Mouse (Mus musculus) neural tube, embryonic 12.5 days (tissue): ENCODE data around the gene Gm10638. TPM values are rescaled to one million over a fixed set of nuclear protein-coding genes. Genes with fewer than 3 reads are reported as not detected.

ENCODE experiments used
- ATAC-seq: fragments of 200-750 bp; cut with Nextera tagmentation; 2 replicates; pipeline ENCODE4 v1.8.0; 2017; ENCODE audit warnings: low read depth, mild to moderate bottlenecking, moderate TSS enrichment, moderate library complexity; ENCODE audit not compliant: low FRiP score
- H3K27ac ChIP-seq: fragments of 300-500 bp; sonication (generic); 2 replicates; pipeline ENCODE4 v1.5.1; 2016
- H3K27me3 ChIP-seq: fragments of 300-500 bp; sonication (generic); replicated peaks from 2 replicates; pipeline ENCODE4 v1.6.1; 2016; ENCODE audit warnings: mild to moderate bottlenecking
- H3K36me3 ChIP-seq: fragments of 300-500 bp; sonication (generic); 2 replicates; pipeline ENCODE4 v1.6.1; 2016; ENCODE audit warnings: mild to moderate bottlenecking
- H3K4me1 ChIP-seq: fragments of 300-500 bp; sonication (generic); 2 replicates; pipeline ENCODE4 v1.6.1; 2016
- H3K4me2 ChIP-seq: fragments of 300-500 bp; sonication (generic); replicated peaks from 2 replicates; pipeline ENCODE4 v1.6.1; 2016; ENCODE audit warnings: mild to moderate bottlenecking
- H3K4me3 ChIP-seq: fragments of 300-500 bp; sonication (generic); 2 replicates; pipeline ENCODE4 v1.5.1; 2016
- H3K9ac ChIP-seq: fragments of 300-500 bp; sonication (generic); 2 replicates; pipeline ENCODE4 v1.6.1; 2016; ENCODE audit warnings: mild to moderate bottlenecking
- H3K9me3 ChIP-seq: fragments of 300-500 bp; sonication (generic); 2 replicates; pipeline ENCODE4 v1.6.1; 2016; ENCODE audit warnings: mild to moderate bottlenecking
- WGBS: fragments of 180-500 bp; shearing (Covaris S2); methylation state at CpG from one replicate; pipeline ENCODE4 v1.1.7; 2016; 5-methylcytosine and 5-hydroxymethylcytosine counted together
- polyA plus RNA-seq: library from polyadenylated mRNA; unstranded; fragments of >200 nt; fragmentation: Nextera tagmentation; extraction: Ambion mirVana; gene quantifications from 2 replicates; pipeline ENCODE4 v1.2.1, GENCODE M21; 2016

Gene Gm10638
- 9.2 and 9.8 TPM in 2 replicates for polyA plus RNA-seq

GRCm38 (mm10) chr8:86745221-86745934 is at the start of gene Gm10638, which contains the start of gene Siah1a:
TSS of gene Gm10638 (plus strand) at chr8:86745699.
TSS of gene Siah1a (minus strand) at chr8:86745934.
- WGBS, result under 1% methylated on average over 72 of the region's 88 CpGs
- Histone ChIP-seq H3K36me3 (no peaks in the 10 kb centered on the region), H3K4me1 (peaks cover 25% of the 10 kb centered on the region), H3K27ac (peak within 1 kb of the TSS; percentile 94), H3K27me3 (no peaks in the 10 kb centered on the region), H3K9me3 (no peaks in the 10 kb centered on the region), H3K9ac (peak within 1 kb of the TSS; percentile 99), H3K4me2 (peak within 1 kb of the TSS; percentile 68), H3K4me3 (peak within 1 kb of the TSS; percentile 88)
- peak; percentile 82 for ATAC-seq

GRCm38 (mm10) chr8:86695703-86696102 is 49.8 kb upstream of the Gm10638 start:
- Histone ChIP-seq H3K36me3 (peaks cover 11% of the 10 kb centered on the region; the same call in 1 of the 2 replicates), H3K9me3 (no peaks in the 10 kb centered on the region), H3K4me2 (no peak overlapping the region), H3K4me3 (no peak overlapping the region), H3K27ac (no peak overlapping the region), H3K9ac (no peak overlapping the region), H3K27me3 (no peaks in the 10 kb centered on the region), H3K4me1 (no peaks in the 10 kb centered on the region)
- ATAC-seq, result no peak
- 91% methylated on average over 2 of the region's 2 CpGs for WGBS

- no peak for ATAC-seq
- no peak overlapping the region for H3K4me3 ChIP-seq
- H3K9me3 ChIP-seq, result no peaks in the 10 kb centered on the region
- WGBS, result 80% methylated on average over 1 of the region's 1 CpGs
- H3K27ac ChIP-seq, result no peak overlapping the region
- H3K4me2 ChIP-seq, result no peak overlapping the region
- no peaks in the 10 kb centered on the region for H3K27me3 ChIP-seq
- H3K9ac ChIP-seq, result no peak overlapping the region
- H3K4me1 ChIP-seq, result no peaks in the 10 kb centered on the region
- H3K36me3 ChIP-seq, result 0 out of 2 replicates have a peak, but pooled peaks cover 8% of the 10 kb centered on the region
Observed at GRCm38 (mm10) chr8:86698811-86699421, 46.6 kb upstream of the Gm10638 start.

- Histone ChIP-seq H3K9ac (no peak overlapping the region), H3K27me3 (no peaks in the 10 kb centered on the region), H3K9me3 (no peaks in the 10 kb centered on the region), H3K4me3 (no peak overlapping the region), H3K4me2 (no peak overlapping the region), H3K27ac (no peak overlapping the region), H3K4me1 (no peaks in the 10 kb centered on the region), H3K36me3 (0 out of 2 replicates have a peak, but pooled peaks cover 8% of the 10 kb centered on the region)
- ATAC-seq, result no peak
- 92% methylated on average over 12 of the region's 12 CpGs for WGBS
Observed at GRCm38 (mm10) chr8:86699471-86699870, 46.0 kb upstream of the Gm10638 start.

- 94% methylated on average over 3 of the region's 3 CpGs for WGBS
- Histone ChIP-seq H3K36me3 (0 out of 2 replicates have a peak, but pooled peaks cover 3% of the 10 kb centered on the region), H3K27ac (no peak overlapping the region), H3K27me3 (no peaks in the 10 kb centered on the region), H3K9me3 (no peaks in the 10 kb centered on the region), H3K4me2 (no peak overlapping the region), H3K4me3 (no peak overlapping the region), H3K9ac (no peak overlapping the region), H3K4me1 (no peaks in the 10 kb centered on the region)
- no peak for ATAC-seq
Observed at GRCm38 (mm10) chr8:86702453-86702852, 43.0 kb upstream of the Gm10638 start.

GRCm38 (mm10) chr8:86705317-86705716 is 40.2 kb upstream of the Gm10638 start:
- Histone ChIP-seq H3K27me3 (no peaks in the 10 kb centered on the region), H3K9me3 (no peaks in the 10 kb centered on the region)
- WGBS, result 85% methylated on average over 3 of the region's 3 CpGs

GRCm38 (mm10) chr8:86706756-86707155 is 38.7 kb upstream of the Gm10638 start:
- no peaks in the 10 kb centered on the region for H3K36me3 ChIP-seq
- 86% methylated on average over 5 of the region's 5 CpGs for WGBS

More at GRCm38 (mm10) chr8:86705317-86705716, 40.2 kb upstream of the Gm10638 start:
- H3K4me1 ChIP-seq, result no peaks in the 10 kb centered on the region
- ATAC-seq, result no peak
- no peak overlapping the region for H3K4me3 ChIP-seq
- H3K4me2 ChIP-seq, result no peak overlapping the region
- H3K9ac ChIP-seq, result no peak overlapping the region
- no peaks in the 10 kb centered on the region for H3K36me3 ChIP-seq
- H3K27ac ChIP-seq, result no peak overlapping the region

GRCm38 (mm10) chr8:86707873-86708272 is 37.6 kb upstream of the Gm10638 start:
- Histone ChIP-seq H3K27ac (no peak overlapping the region), H3K9ac (no peak overlapping the region), H3K36me3 (no peaks in the 10 kb centered on the region; the same call in 1 of the 2 replicates), H3K4me3 (no peak overlapping the region), H3K9me3 (no peaks in the 10 kb centered on the region), H3K27me3 (no peaks in the 10 kb centered on the region), H3K4me1 (no peaks in the 10 kb centered on the region), H3K4me2 (no peak overlapping the region)
- ATAC-seq, result no peak
- whole genome bisulfite sequencing, result 75% methylated on average over 4 of the region's 4 CpGs

More at GRCm38 (mm10) chr8:86706756-86707155, 38.7 kb upstream of the Gm10638 start:
- Histone ChIP-seq H3K27ac (no peak overlapping the region), H3K4me2 (no peak overlapping the region), H3K9me3 (no peaks in the 10 kb centered on the region), H3K4me1 (no peaks in the 10 kb centered on the region), H3K4me3 (no peak overlapping the region), H3K27me3 (no peaks in the 10 kb centered on the region), H3K9ac (no peak overlapping the region)
- ATAC-seq, result no peak

GRCm38 (mm10) chr8:86712594-86712993 is 32.9 kb upstream of the Gm10638 start:
- WGBS, result 96% methylated on average over 3 of the region's 3 CpGs
- ATAC-seq, result no peak
- Histone ChIP-seq H3K9ac (no peak overlapping the region), H3K9me3 (no peaks in the 10 kb centered on the region), H3K27ac (no peak overlapping the region), H3K4me3 (no peak overlapping the region), H3K36me3 (peaks cover 5% of the 10 kb centered on the region; the same call in 1 of the 2 replicates), H3K4me2 (no peak overlapping the region), H3K27me3 (no peaks in the 10 kb centered on the region), H3K4me1 (peaks cover 11% of the 10 kb centered on the region; the same call in 1 of the 2 replicates)

- ATAC-seq, result peak; percentile 70
- Histone ChIP-seq H3K9ac (no peak overlapping the region), H3K27ac (no peak overlapping the region), H3K9me3 (no peaks in the 10 kb centered on the region), H3K4me3 (no peak overlapping the region), H3K27me3 (no peaks in the 10 kb centered on the region), H3K4me2 (no peak overlapping the region), H3K4me1 (peaks cover 11% of the 10 kb centered on the region; the same call in 1 of the 2 replicates), H3K36me3 (peaks cover 11% of the 10 kb centered on the region)
- 48% methylated on average over 14 of the region's 14 CpGs for WGBS
Observed at GRCm38 (mm10) chr8:86713407-86714188, 31.9 kb upstream of the Gm10638 start.

GRCm38 (mm10) chr8:86718332-86718994 is 27.0 kb upstream of the Gm10638 start:
- no peaks in the 10 kb centered on the region for H3K27me3 ChIP-seq

More at GRCm38 (mm10) chr8:86718332-86718994, 27.0 kb upstream of the Gm10638 start:
- Histone ChIP-seq H3K4me2 (no peak overlapping the region), H3K4me3 (no peak overlapping the region), H3K9me3 (no peaks in the 10 kb centered on the region), H3K36me3 (peaks cover 28% of the 10 kb centered on the region), H3K27ac (no peak overlapping the region), H3K9ac (no peak overlapping the region), H3K4me1 (peaks cover 7% of the 10 kb centered on the region; the same call in 1 of the 2 replicates)
- WGBS, result 88% methylated on average over 2 of the region's 2 CpGs
- ATAC-seq, result no peak
